Mouse (Mus musculus) liver, embryonic 14.5 days (tissue): ENCODE measurements around the gene Tex2.
"Not testable (repeated sequence)": the region's sequence is repeated elsewhere in the genome, so short reads cannot be mapped to it uniquely, and the experiment has no call there.

Experiments
- CTCF ChIP-seq: IDR thresholded peaks from 2 replicates; pipeline ENCODE4 v1.5.1; 2016; ENCODE audit warnings: antibody characterized with exemption, low read depth, control low read depth
- EP300 ChIP-seq: IDR thresholded peaks from 2 replicates; pipeline ENCODE4 v1.6.1; 2016; ENCODE audit warnings: antibody characterized with exemption, low read depth

DNA sequence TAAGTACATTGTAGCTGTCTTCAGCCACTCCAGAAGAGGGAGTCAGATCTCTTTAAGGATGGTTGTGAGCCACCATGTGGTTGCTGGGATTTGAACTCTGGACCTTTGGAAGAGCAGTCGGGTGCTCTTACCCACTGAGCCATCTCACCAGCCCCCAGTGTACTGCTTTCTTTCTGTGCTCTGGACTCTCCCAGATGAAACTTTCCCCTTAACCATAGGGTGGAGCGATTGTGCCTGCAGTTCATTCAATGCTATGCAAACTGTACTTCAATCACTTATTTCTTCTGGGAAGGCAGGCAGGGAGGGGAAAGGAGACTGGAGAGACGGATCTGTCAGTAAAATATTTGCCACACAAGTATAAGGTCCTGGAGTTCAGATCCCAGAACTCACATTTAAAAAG, 21.0 kb upstream of the Tex2 start:
- not testable (repeated sequence) for TF ChIP-seq EP300, CTCF
